Mouse (Mus musculus): ENCODE measurements around the gene Socs1.
"Not testable (repeated sequence)": the region's sequence is repeated elsewhere in the genome, so short reads cannot be mapped to it uniquely, and the experiment has no call there.

Gene Socs1

GRCm38 (mm10) chr16:10785371-10786231 is at the start of gene Socs1:
Gene Socs1 (minus strand): TSS chr16:10785536.
- in situ Hi-C loops (cut with MseI, MboI): loop anchor here in 1 of 2 experiments (10.0 kb wide), 1 partner anchor 211 kb away; no protein-coding TSS in a partner anchor

GRCm38 (mm10) chr16:10834542-10834910 is 49.2 kb upstream of the Socs1 start:
- in situ Hi-C loops (cut with MseI, MboI): no loop called here

- in situ Hi-C loops (cut with MseI, MboI): no loop called here
Observed at GRCm38 (mm10) chr16:10828461-10828805, 43.1 kb upstream of the Socs1 start.

- in situ Hi-C loops (cut with MseI, MboI): no loop called here
Observed at GRCm38 (mm10) chr16:10827766-10828460, 42.6 kb upstream of the Socs1 start.

GRCm38 (mm10) chr16:10827269-10827668 is 41.9 kb upstream of the Socs1 start:
- in situ Hi-C loops (cut with MseI, MboI): no loop called here

GRCm38 (mm10) chr16:10825840-10826239 is 40.5 kb upstream of the Socs1 start:
- in situ Hi-C loops (cut with MseI, MboI): no loop called here

GRCm38 (mm10) chr16:10824536-10824935 is 39.2 kb upstream of the Socs1 start:
- in situ Hi-C loops (cut with MseI, MboI): no loop called here

GRCm38 (mm10) chr16:10821387-10821786 is 36.1 kb upstream of the Socs1 start:
- in situ Hi-C loops (cut with MseI, MboI): no loop called here

- in situ Hi-C loops (cut with MseI, MboI): no loop called here
Observed at GRCm38 (mm10) chr16:10819966-10820365, 34.6 kb upstream of the Socs1 start.

- in situ Hi-C loops (cut with MseI, MboI): no loop called here
Observed at GRCm38 (mm10) chr16:10818579-10819135, 33.3 kb upstream of the Socs1 start.

GRCm38 (mm10) chr16:10814864-10815263 is 29.5 kb upstream of the Socs1 start:
- in situ Hi-C loops (cut with MseI, MboI): no loop called here

- in situ Hi-C loops (cut with MseI, MboI): no loop called here
Observed at GRCm38 (mm10) chr16:10813726-10814125, 28.4 kb upstream of the Socs1 start.

GRCm38 (mm10) chr16:10812865-10813371 is 27.6 kb upstream of the Socs1 start, which contains the start of gene Gm11172:
Gene Gm11172 (plus strand): TSS chr16:10812915.
- in situ Hi-C loops (cut with MseI, MboI): no loop called here

- in situ Hi-C loops (cut with MseI, MboI): no loop called here
Observed at GRCm38 (mm10) chr16:10810376-10810775, 25.0 kb upstream of the Socs1 start.

GRCm38 (mm10) chr16:10805789-10806527 is 20.6 kb upstream of the Socs1 start, which contains the start of gene Prm1:
Gene Prm1 (minus strand): TSS chr16:10805839.
- in situ Hi-C loops (cut with MseI, MboI): no loop called here

GRCm38 (mm10) chr16:10802420-10802819 is 17.1 kb upstream of the Socs1 start:
- in situ Hi-C loops (cut with MseI, MboI): not testable (repeated sequence)

- in situ Hi-C loops (cut with MseI, MboI): no loop called here
Observed at GRCm38 (mm10) chr16:10796034-10796433, 10.7 kb upstream of the Socs1 start, which contains the start of gene Prm2. Gene Prm2 (minus strand): TSS chr16:10796134.

GRCm38 (mm10) chr16:10790702-10791101 is 5.4 kb upstream of the Socs1 start, which contains the start of gene Prm3:
Gene Prm3 (minus strand): TSS chr16:10790914.
- in situ Hi-C loops (cut with MseI, MboI): no loop called here

- in situ Hi-C loops (cut with MseI, MboI): loop anchor here in 1 of 2 experiments (10.0 kb wide), 1 partner anchor 214 kb away; no protein-coding TSS in a partner anchor
Observed at GRCm38 (mm10) chr16:10788866-10789265, 3.5 kb upstream of the Socs1 start.

GRCm38 (mm10) chr16:10788271-10788670 is 2.9 kb upstream of the Socs1 start, which contains the start of gene Tnp2:
Gene Tnp2 (minus strand): TSS chr16:10788660.
- in situ Hi-C loops (cut with MseI, MboI): loop anchor here in 1 of 2 experiments (10.0 kb wide), 1 partner anchor 213 kb away; no protein-coding TSS in a partner anchor

GRCm38 (mm10) chr16:10787548-10788058 is 2.3 kb upstream of the Socs1 start:
- in situ Hi-C loops (cut with MseI, MboI): loop anchor here in 1 of 2 experiments (10.0 kb wide), 1 partner anchor 213 kb away; no protein-coding TSS in a partner anchor

All from mouse trophoblast stem cell (cell line).